Mouse (Mus musculus) MEL (cell line): Measurements from ENCODE around the gene Ccdc146. TPM values are rescaled to one million over a fixed set of nuclear protein-coding genes. Genes with fewer than 3 reads are reported as not detected.
"Not testable (repeated sequence)": the region's sequence is repeated elsewhere in the genome, so short reads cannot be mapped to it uniquely, and the experiment has no call there.

Source experiments
- DNase-seq: peaks from one replicate; pipeline ENCODE4 v3.0.0; 2011; ENCODE audit warnings: low read depth, low spot score
- H3K27ac ChIP-seq: 2 replicates; pipeline ENCODE4 v1.5.1; 2012; ENCODE audit warnings: low read depth, mild to moderate bottlenecking, control low read depth, low read length, moderate library complexity; ENCODE audit not compliant: control insufficient read depth
- H3K27me3 ChIP-seq, 2 experiments: fragments of 150-350 bp in 1 of 2; sonication (generic) in 1 of 2; 2 replicates each; pipeline ENCODE4 v1.6.1; 2012; ENCODE audit warnings: low read length in 2 of 2, mild to moderate bottlenecking in 2 of 2, improper control_type of control experiment in 1 of 2, moderate library complexity in 1 of 2; ENCODE audit not compliant: insufficient read depth in 2 of 2, control insufficient read depth in 1 of 2
- H3K36me3 ChIP-seq, 2 experiments: 2 replicates each; pipeline ENCODE4 v1.6.1; 2012 to 2014; ENCODE audit warnings: low read length in 2 of 2, improper control_type of control experiment in 1 of 2, inconsistent platforms in 1 of 2, mild to moderate bottlenecking in 1 of 2; ENCODE audit not compliant: insufficient read depth in 2 of 2, control insufficient read depth in 1 of 2
- H3K4me1 ChIP-seq, 2 experiments: fragments of 150-350 bp in 1 of 2; sonication (generic) in 1 of 2; 2 replicates each; pipeline ENCODE4 v1.6.1; 2012; ENCODE audit warnings: low read length in 2 of 2, improper control_type of control experiment in 1 of 2, mild to moderate bottlenecking in 1 of 2; ENCODE audit not compliant: insufficient read depth in 2 of 2, control insufficient read depth in 1 of 2
- H3K4me3 ChIP-seq, 2 experiments: fragments of 150-350 bp in 1 of 2; sonication (generic) in 1 of 2; 2 replicates each; pipeline ENCODE4 v1.5.1; 2012; ENCODE audit warnings: low read depth in 2 of 2, low read length in 2 of 2, mild to moderate bottlenecking in 2 of 2, moderate library complexity in 2 of 2, control low read depth in 1 of 2, improper control_type of control experiment in 1 of 2; ENCODE audit not compliant: control insufficient read depth in 1 of 2, insufficient read depth in 1 of 2
- H3K79me2 ChIP-seq: 2 replicates; pipeline ENCODE4 v1.6.1; 2012; ENCODE audit warnings: mild to moderate bottlenecking, low read length, moderate library complexity; ENCODE audit not compliant: control insufficient read depth, poor library complexity, insufficient read depth
- H3K9ac ChIP-seq: 2 replicates; pipeline ENCODE4 v1.6.1; 2012; ENCODE audit warnings: low read depth, mild to moderate bottlenecking, control low read depth, low read length, moderate library complexity; ENCODE audit not compliant: control insufficient read depth, poor library complexity, severe bottlenecking
- H3K9me3 ChIP-seq: fragments of 150-350 bp; sonication (generic); replicated peaks from 2 replicates; pipeline ENCODE4 v1.6.1; 2012; ENCODE audit warnings: mild to moderate bottlenecking, low read length, improper control_type of control experiment, moderate library complexity; ENCODE audit not compliant: insufficient read depth
- CHD1 ChIP-seq: IDR thresholded peaks from 2 replicates; pipeline ENCODE4 v1.6.1; 2012; ENCODE audit warnings: low read depth, mild to moderate bottlenecking, inconsistent platforms, low read length, improper control_type of control experiment
- CTCF ChIP-seq, 3 experiments: IDR thresholded peaks in 2 of 3; conservative IDR thresholded peaks in 1 of 3; 2 replicates each; pipeline ENCODE4 v1.5.1; 2011 to 2012; ENCODE audit warnings: low read length in 3 of 3, low read depth in 2 of 3, mild to moderate bottlenecking in 2 of 3, improper control_type of control experiment in 1 of 3, inconsistent platforms in 1 of 3, mixed read lengths in 1 of 3, moderate library complexity in 1 of 3; ENCODE audit not compliant: control insufficient read depth in 1 of 3, insufficient read depth in 1 of 3, poor library complexity in 1 of 3, severe bottlenecking in 1 of 3
- ELF1 ChIP-seq: IDR thresholded peaks from 2 replicates; pipeline ENCODE4 v1.6.1; 2014; ENCODE audit warnings: low read depth, mild to moderate bottlenecking, inconsistent platforms, low read length, improper control_type of control experiment, moderate library complexity
- EP300 ChIP-seq, 2 experiments: IDR thresholded peaks; 2 replicates each; pipeline ENCODE4 v1.6.1; 2011; ENCODE audit warnings: improper control_type of control experiment in 2 of 2, low read length in 2 of 2, low read depth in 1 of 2, mild to moderate bottlenecking in 1 of 2
- GABPA ChIP-seq: IDR thresholded peaks from 2 replicates; pipeline ENCODE4 v1.6.1; 2012; ENCODE audit warnings: low read depth, mild to moderate bottlenecking, inconsistent platforms, low read length, improper control_type of control experiment, moderate library complexity
- MAX ChIP-seq: IDR thresholded peaks from 2 replicates; pipeline ENCODE4 v1.6.1; 2011; ENCODE audit warnings: low read length, improper control_type of control experiment
- MYC ChIP-seq: IDR thresholded peaks from 2 replicates; pipeline ENCODE4 v1.6.1; 2011; ENCODE audit warnings: low read depth, mild to moderate bottlenecking, low read length, improper control_type of control experiment, moderate library complexity
- RAD21 ChIP-seq: IDR thresholded peaks from 2 replicates; pipeline ENCODE4 v1.6.1; 2011; ENCODE audit warnings: mild to moderate bottlenecking, low read depth, low read length, improper control_type of control experiment
- SIN3A ChIP-seq: IDR thresholded peaks from 2 replicates; pipeline ENCODE4 v1.6.1; 2012; ENCODE audit warnings: low read length, improper control_type of control experiment, inconsistent platforms
- SMC3 ChIP-seq: IDR thresholded peaks from 2 replicates; pipeline ENCODE4 v1.6.1; 2011; ENCODE audit warnings: low read depth, low read length, improper control_type of control experiment
- USF2 ChIP-seq, 2 experiments: IDR thresholded peaks; 2 replicates each; pipeline ENCODE4 v1.6.1; 2011 to 2012; ENCODE audit warnings: improper control_type of control experiment in 2 of 2, low read length in 2 of 2, borderline replicate concordance in 1 of 2, inconsistent platforms in 1 of 2, low read depth in 1 of 2, mild to moderate bottlenecking in 1 of 2; ENCODE audit not compliant: insufficient read depth in 1 of 2
- ZC3H11A ChIP-seq: IDR thresholded peaks from 2 replicates; pipeline ENCODE4 v1.6.1; 2012; ENCODE audit warnings: low read depth, mild to moderate bottlenecking, inconsistent platforms, low read length, improper control_type of control experiment
- ZNF384 ChIP-seq: IDR thresholded peaks from 2 replicates; pipeline ENCODE4 v1.6.1; 2012; ENCODE audit warnings: low read depth, mild to moderate bottlenecking, inconsistent platforms, low read length, improper control_type of control experiment
- polyA plus RNA-seq, 2 experiments: library from polyadenylated mRNA; stranded (reverse) in 1 of 2; unstranded in 1 of 2; fragments of >175 nt in 1 of 2; fragments of >200 nt in 1 of 2; gene quantifications; 2 replicates each; pipeline versions ENCODE4 v1.2.1 to v1.2.4; 2012; ENCODE audit warnings: low replicate concordance in 2 of 2, low read depth in 1 of 2; ENCODE audit not compliant: insufficient read length in 2 of 2, insufficient read depth in 1 of 2, missing spikeins in 1 of 2
- total RNA-seq: library from RNA; depleted of rRNA; stranded (reverse); fragments of 300-350 nt; gene quantifications from 2 replicates; pipeline ENCODE4 v1.2.3, GENCODE M21; 2012

The Ccdc146 gene
- total and polyA plus RNA-seq, 3 experiments, result 0.35 to 0.45 TPM; not detected in 1

DNA sequence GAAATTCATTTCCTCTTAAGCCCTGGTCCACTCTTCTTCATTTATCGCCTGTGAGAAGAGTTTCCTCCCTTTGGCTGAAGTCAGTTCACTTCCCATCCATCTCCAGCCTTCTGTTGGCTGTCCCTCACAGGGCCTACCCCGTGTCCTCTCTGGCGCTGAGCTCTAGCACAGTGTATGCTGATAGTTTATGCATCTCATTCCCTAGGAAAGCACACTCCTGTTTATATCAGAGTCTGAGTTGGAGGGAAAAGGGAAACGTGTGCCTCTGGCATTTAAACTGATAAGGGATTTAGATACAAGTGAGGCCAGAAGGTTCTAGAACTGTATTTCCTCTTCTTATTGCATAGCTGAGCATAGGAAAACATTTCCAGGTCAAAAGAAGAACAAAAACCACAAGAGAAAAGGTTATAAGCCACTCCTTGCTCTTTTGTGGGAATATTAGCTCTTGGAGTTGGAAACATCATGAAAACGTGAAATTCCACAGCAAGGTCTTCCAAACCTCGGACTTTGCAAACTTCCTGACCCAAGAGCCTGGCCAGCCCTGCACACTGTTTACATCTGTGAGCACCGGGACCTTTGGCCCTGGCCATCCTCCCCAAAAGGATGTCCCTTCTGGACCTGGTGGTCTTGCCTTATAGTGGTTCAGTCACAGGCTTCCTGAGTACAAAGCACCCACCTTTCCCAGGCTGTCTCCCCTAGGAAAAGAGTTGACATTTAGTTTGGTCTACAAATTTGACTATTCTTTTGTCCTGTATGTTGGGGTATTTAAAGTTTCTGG is 135.6 kb downstream of the Ccdc146 start:
- Histone ChIP-seq H3K4me3 (no peak overlapping the region), H3K27ac (no peak overlapping the region), H3K36me3 (no peaks in the 10 kb centered on the region), H3K79me2 (no peaks in the 10 kb centered on the region), H3K4me1 (peaks cover 0 to 3% of the 10 kb centered on the region in 2 experiments; a peak in 1 of 4 replicates), H3K9me3 (no peaks in the 10 kb centered on the region), H3K9ac (no peak overlapping the region), H3K27me3 (no peaks in the 10 kb centered on the region; a peak in 1 of 4 replicates)
- DNase-seq, result peak; percentile 25
- TF ChIP-seq EP300 (IDR thresholded peaks at IDR 0.05; ENCODE audit: low read depth in 1 of 2, low read length in 2 of 2), result peak in 1 of 2 experiments; percentile 32; a peak in 1 of 4 replicates
- no peak for TF ChIP-seq SIN3A

DNA sequence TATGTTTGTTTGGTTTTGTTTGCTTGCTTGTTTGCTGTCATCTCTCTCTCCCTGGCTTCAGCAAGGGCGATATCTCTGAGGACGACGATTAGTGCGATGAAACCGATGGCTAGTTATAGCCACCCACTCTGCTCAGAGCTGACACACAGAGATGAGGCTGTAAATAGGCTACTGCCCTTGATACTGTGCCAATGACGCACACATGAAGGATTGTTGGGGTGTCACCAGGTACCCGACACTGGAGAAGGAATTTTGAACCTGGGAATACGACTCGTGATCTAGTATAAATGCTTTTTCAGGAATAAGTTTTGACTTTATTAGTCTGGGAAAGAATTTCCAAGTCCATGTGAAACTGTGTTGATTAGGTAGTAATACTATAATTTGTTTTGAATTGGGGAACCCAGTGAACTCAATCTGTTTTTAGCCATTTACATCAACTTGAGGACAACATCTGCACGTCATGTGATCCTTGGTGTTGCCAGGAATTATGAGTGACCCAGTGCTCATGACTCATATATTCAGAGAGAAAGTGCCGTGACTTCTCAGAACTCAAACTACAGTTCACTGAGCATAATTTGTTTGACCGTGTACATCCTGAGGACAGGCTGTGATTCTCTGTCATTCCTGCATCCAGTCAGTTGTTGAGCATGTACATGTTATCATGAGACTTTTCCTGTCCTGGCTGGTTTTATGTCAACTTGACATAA is 141.0 kb downstream of the Ccdc146 start:
- Histone ChIP-seq H3K79me2 (no peaks in the 10 kb centered on the region), H3K4me1 (peaks cover 0 to 1% of the 10 kb centered on the region in 2 experiments; a peak in 1 of 4 replicates), H3K4me3 (no peak overlapping the region), H3K9ac (no peak overlapping the region), H3K27me3 (peaks cover 0 to 9% of the 10 kb centered on the region in 2 experiments; a peak in 2 of 4 replicates), H3K9me3 (no peaks in the 10 kb centered on the region), H3K36me3 (no peaks in the 10 kb centered on the region), H3K27ac (no peak overlapping the region)
- DNase-seq, result no peak
- no peak for TF ChIP-seq USF2 (IDR thresholded peaks at IDR 0.05; ENCODE audit: borderline replicate concordance in 1 of 2, insufficient read depth in 1 of 2, low read depth in 1 of 2, low read length in 2 of 2)
- TF ChIP-seq GABPA, result no peak
- no peak for TF ChIP-seq SIN3A
- no peak for TF ChIP-seq ELF1
- TF ChIP-seq SMC3, result no peak
- TF ChIP-seq MAX, result no peak
- no peak for TF ChIP-seq CHD1
- TF ChIP-seq EP300 (IDR thresholded peaks at IDR 0.05; ENCODE audit: low read depth in 1 of 2, low read length in 2 of 2), result no peak
- TF ChIP-seq MYC, result no peak
- TF ChIP-seq ZNF384, result no peak

DNA sequence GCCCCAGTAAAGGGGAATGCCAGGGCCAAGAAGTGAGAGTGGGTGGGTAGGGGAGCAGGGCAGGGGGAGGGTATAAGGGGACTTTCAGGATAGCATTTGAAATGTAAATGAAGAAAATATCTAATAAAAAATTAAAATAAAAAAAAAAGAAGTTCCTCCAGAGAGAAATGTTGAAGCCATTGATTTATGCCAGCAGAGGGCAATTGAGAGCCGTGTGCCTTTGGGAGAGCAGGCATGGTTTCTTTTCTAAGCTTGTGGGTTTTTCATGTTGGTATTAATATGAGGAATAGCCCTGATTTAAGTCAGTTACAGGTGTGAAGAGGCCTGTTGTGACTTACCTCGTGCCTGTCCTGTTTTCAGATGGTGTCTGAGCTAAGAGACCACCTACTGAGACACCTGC is 146.8 kb downstream of the Ccdc146 start:
- H3K27ac ChIP-seq, H3K9ac ChIP-seq, H3K79me2 ChIP-seq, H3K4me3 ChIP-seq, H3K4me1 ChIP-seq, H3K9me3 ChIP-seq, H3K36me3 ChIP-seq, H3K27me3 ChIP-seq: not testable (repeated sequence)
- TF ChIP-seq CTCF (IDR thresholded peaks at IDR 0.05 in 2 of 3, conservative IDR thresholded peaks at IDR 0.05 in 1 of 3; ENCODE audit: control insufficient read depth in 1 of 3, insufficient read depth in 1 of 3, low read depth in 2 of 3, low read length in 3 of 3, poor library complexity in 1 of 3, severe bottlenecking in 1 of 3), result peak; percentile 16 to 59 (median 44); a peak in 5 of 6 replicates
- peak; percentile 75 for TF ChIP-seq RAD21
- TF ChIP-seq ZC3H11A, result peak; percentile 79
- peak; percentile 83 for TF ChIP-seq SMC3
- peak; percentile 63; the same call in 1 of the 2 replicates for TF ChIP-seq ZNF384
- peak; percentile 41 for DNase-seq
